Mouse (Mus musculus) c-Kit-positive CD71-positive TER-119-positive erythroid progenitor cells, embryonic 14.5 days (primary cell): ENCODE results near the gene Nfasc.

Experiments
- DNase-seq: peaks from one replicate; pipeline ENCODE4 v3.0.0-alpha.2; 2013; ENCODE audit warnings: low spot score

The Nfasc gene

GRCm38 (mm10) chr1:132540701-132541100, 200.9 kb downstream of the Nfasc start:
- DNase-seq: no peak

DNA sequence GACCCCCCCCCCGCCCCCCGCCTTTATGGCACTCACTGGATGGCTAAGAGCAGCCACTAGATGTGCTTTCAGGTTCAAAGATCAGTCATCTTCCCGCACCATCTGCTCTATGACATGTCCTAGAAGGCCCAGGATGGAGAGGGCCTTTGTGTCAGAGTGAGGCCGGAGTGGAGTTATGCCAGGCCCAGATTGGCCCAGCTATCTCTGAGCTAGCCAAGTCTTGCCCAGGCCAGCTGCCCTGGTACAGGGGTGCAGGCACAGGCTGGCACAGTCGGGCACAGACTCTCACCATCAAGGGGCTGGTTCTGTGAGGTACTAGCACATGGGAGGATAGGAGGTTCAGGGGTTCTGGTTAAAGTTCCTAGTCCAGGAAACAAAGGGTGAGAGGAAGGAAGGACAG, 203.9 kb downstream of the Nfasc start:
- no peak for DNase-seq

- DNase-seq: no peak
Observed at GRCm38 (mm10) chr1:132536416-132536815, 205.2 kb downstream of the Nfasc start.

DNA sequence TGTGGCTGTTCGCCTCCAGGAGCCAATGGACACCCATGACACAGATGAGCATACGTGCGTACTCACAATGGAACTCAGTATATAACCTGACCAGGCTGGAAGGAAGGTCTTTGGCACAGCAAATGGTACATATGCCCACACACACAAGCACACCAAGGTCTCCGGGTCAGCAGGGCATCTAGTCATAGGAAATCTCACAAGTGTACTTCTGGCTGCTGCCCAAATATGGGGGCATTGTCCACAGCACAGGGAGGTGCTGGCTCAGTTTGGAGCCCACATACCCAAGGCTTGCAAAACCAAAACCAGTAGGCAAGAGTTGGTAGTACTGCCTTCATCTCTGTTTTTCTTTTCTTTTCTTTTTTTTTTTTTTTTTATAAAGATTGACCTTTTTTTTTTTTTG, 206.1 kb downstream of the Nfasc start:
- no peak for DNase-seq

GRCm38 (mm10) chr1:132533840-132534239, 207.8 kb downstream of the Nfasc start:
- DNase-seq: no peak

DNA sequence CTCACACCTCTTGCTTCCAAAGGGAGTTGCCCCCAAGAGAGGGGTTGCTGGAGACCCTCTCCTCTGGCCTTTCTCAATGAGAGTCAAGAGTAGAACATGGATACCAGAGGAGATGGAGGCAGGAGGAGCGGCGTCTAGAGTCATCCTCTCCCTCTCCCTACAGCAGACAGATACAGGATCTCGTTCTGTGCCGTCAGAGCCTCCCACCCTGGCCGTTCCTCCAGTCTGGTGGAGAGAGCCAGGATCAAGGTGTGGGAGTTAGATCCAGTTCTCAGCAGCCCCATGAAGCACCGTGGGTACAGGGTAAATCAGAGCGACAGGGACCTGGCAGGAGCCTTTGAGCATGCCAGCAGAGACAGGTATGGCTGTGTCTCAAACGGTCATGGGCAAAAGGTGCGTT, 209.1 kb downstream of the Nfasc start:
- no peak for DNase-seq

- no peak for DNase-seq
Observed at GRCm38 (mm10) chr1:132530631-132531191, 210.9 kb downstream of the Nfasc start.

DNA sequence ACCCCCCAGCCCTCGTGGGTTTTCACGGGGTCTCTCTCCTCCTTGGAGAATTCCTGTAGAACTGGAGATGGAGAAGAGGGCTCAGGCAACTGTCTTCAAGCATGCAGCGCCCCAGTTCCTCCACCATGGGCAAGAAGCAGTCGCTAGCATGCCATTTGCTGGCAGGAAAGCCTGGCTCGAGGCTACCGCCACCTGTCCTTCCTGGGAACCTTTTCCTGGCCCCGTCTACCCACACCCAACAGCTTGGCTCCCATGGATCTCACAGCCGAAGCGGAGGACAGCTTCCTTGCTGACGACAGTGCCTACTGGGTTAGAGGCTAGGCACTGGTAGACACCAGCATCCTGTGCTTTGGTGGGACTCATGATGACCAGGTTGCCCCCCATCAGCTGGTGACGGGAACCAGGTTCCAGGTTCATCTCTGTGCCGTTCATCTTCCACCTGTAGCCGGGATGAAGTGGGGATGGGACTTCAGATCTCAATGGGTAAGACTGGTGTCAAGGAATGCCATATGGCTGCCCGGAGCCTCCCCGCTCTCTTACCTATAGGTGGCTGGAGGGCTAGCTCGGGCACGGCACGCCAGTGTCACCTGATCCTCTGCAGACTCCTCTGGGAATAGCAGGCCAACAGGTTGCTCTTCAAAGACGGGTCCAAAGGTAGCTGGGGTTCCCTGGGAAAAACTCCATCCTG, 212.8 kb downstream of the Nfasc start:
- no peak for DNase-seq

DNA sequence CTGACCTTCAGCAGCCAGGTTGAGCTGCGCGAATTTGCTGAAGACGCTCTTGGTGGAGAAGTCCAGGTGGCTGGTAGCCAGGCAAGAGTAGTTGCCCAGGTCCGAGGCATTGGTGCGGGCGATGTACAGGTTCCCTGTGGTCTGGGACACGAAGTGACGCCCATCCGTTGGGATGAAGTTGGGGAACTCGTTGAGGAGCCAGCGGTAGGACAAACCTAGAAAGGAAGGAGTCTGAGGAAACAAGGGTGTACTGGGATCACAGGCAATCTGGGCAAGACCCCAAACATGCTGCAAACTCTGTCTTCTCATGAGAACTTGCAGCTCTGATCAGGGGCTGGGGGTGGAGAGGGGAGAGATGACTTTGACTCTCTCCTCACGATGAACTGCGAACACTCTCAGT, 213.5 kb downstream of the Nfasc start:
- no peak for DNase-seq

DNA sequence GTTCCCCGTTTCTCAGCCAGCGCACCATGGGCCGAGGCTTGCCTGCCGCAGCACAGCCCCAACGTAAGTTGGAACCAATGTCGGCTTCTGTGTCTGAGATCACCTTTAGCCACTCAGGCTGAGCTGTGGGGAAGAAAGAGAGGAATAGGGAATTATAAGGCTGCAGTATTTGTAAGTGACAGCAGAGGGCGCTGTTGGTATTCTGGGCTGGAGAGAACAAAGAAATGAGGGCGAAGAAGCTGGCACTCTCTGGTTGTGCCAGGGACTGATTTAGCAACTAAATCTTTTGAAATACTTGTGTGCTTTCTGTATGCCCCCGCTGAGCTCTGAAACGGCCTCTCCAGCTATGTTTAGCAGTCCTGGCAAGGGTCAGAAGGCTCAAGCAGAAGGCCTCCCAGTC, 215.8 kb downstream of the Nfasc start:
- peak; percentile 45 for DNase-seq

- peak; percentile 43 for DNase-seq
Observed at GRCm38 (mm10) chr1:132523920-132524319, 217.7 kb downstream of the Nfasc start.

- DNase-seq: no peak
Observed at GRCm38 (mm10) chr1:132523048-132523447, 218.5 kb downstream of the Nfasc start.

DNA sequence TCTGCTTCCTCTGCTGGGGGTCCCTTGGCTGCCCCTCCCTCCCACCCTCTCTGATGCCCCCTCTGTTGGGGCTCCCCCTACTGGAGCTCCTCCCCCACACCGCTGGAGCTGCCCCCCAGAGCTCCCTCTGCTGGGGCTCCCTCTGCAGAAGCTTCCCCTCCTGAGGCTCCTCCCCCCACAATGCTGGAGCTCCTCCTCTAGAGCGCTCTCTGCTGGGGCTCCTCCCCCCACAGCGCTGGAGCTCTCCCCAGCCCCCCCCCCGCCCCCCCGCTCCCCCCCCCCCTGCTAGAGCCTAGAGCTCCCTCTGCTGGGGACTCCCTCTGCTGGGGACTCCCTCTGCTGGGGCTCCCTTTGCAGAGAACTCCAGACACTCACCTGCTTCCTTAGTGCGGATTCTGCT, 220.8 kb downstream of the Nfasc start:
- DNase-seq: peak; percentile 28

DNA sequence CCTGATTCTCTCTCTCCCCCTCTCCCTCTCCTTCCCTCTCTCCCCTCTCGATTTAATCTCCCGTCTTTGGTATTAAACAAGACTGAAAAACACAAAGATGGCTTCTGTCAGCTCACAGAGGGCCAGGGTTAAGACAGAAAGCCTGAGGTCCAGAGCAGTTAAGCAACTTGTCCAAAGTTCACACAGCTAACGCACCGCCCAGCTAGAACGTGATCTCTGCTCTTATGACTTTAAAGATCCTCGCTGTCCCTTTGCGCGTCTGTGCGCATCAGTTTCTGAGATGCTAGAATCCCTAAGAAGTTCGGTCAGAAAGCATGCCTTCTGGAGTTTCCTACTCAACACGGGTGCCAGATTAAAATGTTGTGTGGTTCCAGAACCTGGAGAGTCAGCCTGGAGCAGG, 221.9 kb downstream of the Nfasc start:
- no peak for DNase-seq

DNA sequence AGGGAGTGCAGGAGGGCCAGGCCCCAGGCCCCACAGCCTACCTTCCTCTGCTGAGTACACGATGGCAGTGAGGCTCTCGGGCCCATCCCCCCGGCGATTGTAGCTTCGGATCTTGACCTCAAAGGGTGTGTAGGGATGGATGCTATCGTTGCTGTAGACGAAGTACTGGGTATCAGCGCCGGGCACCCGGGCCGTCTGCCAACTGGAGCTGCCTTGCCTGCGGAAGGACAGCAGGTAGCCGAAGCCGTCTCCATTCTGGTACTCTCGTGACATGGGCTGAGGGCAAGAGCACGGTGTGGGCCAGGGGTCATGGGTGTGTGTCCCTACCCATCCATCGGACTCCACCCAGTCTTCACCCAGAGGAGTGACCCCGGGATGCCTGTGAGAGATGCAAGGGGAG, 223.0 kb downstream of the Nfasc start:
- no peak for DNase-seq

GRCm38 (mm10) chr1:132516776-132517175, 224.8 kb downstream of the Nfasc start:
- DNase-seq: no peak

DNA sequence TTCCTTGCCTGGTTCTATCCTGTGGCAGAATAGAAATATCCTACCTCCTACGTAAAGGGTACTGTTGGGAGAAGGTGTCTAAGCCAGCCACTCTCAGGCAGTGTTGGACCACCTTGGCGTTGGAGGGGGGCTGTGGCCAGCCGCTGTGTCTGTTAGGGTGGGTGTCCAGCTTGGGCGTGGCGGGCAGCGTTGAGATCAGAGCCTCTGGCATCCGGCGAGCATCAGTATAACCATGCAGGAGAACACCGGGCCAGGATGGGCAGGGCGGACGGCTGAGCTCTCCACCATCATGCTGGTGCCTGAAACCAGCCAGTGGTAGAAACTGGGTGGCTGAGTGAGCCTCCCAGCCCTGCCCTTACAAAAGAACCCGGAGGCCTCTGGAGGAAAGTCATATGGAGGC, 226.3 kb downstream of the Nfasc start:
- DNase-seq: no peak
